Mouse (Mus musculus): ENCODE data around the gene Dnm3. TPM values are rescaled to one million over a fixed set of nuclear protein-coding genes. Genes with fewer than 3 reads are reported as not detected.
A peak's percentile ranks its signal among the peaks of the same experiment; 100 is the strongest.

Dnm3 gene
- polyA plus RNA-seq, 1 experiment, result 8.2 TPM

GRCm38 (mm10) chr1:162184003-162184748 is 293.7 kb downstream of the Dnm3 start:
- no peak overlapping the region for H3K27ac ChIP-seq (ENCODE audit: insufficient read depth, low read depth, low read length)
- 55% methylated on average over 14 of the region's 14 CpGs for WGBS

GRCm38 (mm10) chr1:162183438-162183837 is 294.4 kb downstream of the Dnm3 start:
- H3K4me3 ChIP-seq (ENCODE audit: insufficient read depth, low read depth, low read length), result no peak overlapping the region
- 79% methylated on average over 3 of the region's 3 CpGs for WGBS
- no peaks in the 10 kb centered on the region for H3K27me3 ChIP-seq (replicated peaks; ENCODE audit: control insufficient read depth, insufficient read depth, low read length)
- no peak for TF ChIP-seq POLR2A (IDR thresholded peaks at IDR 0.05; ENCODE audit: low read depth, low read length)
- TF ChIP-seq CTCF (conservative IDR thresholded peaks at IDR 0.05; ENCODE audit: insufficient read depth, insufficient read length, low read depth, low read length), result no peak
- no peak overlapping the region for H3K27ac ChIP-seq (ENCODE audit: insufficient read depth, low read depth, low read length)
- H3K36me3 ChIP-seq (ENCODE audit: control insufficient read depth, insufficient read depth, low read length), result no peaks in the 10 kb centered on the region
- peaks cover 6% of the 10 kb centered on the region for H3K4me1 ChIP-seq (ENCODE audit: control insufficient read depth, insufficient read depth, low read length)
- no peak for DNase-seq

More at GRCm38 (mm10) chr1:162184003-162184748, 293.7 kb downstream of the Dnm3 start:
- Histone ChIP-seq H3K4me3 (ENCODE audit: insufficient read depth, low read depth, low read length) (no peak overlapping the region), H3K4me1 (ENCODE audit: control insufficient read depth, insufficient read depth, low read length) (peaks cover 6% of the 10 kb centered on the region), H3K36me3 (ENCODE audit: control insufficient read depth, insufficient read depth, low read length) (no peaks in the 10 kb centered on the region), H3K27me3 (replicated peaks; ENCODE audit: control insufficient read depth, insufficient read depth, low read length) (no peaks in the 10 kb centered on the region)
- peak; percentile 57 for DNase-seq
- TF ChIP-seq POLR2A (IDR thresholded peaks at IDR 0.05; ENCODE audit: low read depth, low read length) (no peak), CTCF (conservative IDR thresholded peaks at IDR 0.05; ENCODE audit: insufficient read depth, insufficient read length, low read depth, low read length) (no peak)

- TF ChIP-seq CTCF (conservative IDR thresholded peaks at IDR 0.05; ENCODE audit: insufficient read depth, insufficient read length, low read depth, low read length) (no peak), POLR2A (IDR thresholded peaks at IDR 0.05; ENCODE audit: low read depth, low read length) (no peak)
- WGBS, result 88% methylated on average over 7 of the region's 7 CpGs
- Histone ChIP-seq H3K4me3 (ENCODE audit: insufficient read depth, low read depth, low read length) (no peak overlapping the region), H3K36me3 (ENCODE audit: control insufficient read depth, insufficient read depth, low read length) (no peaks in the 10 kb centered on the region), H3K27me3 (replicated peaks; ENCODE audit: control insufficient read depth, insufficient read depth, low read length) (no peaks in the 10 kb centered on the region), H3K27ac (ENCODE audit: insufficient read depth, low read depth, low read length) (no peak overlapping the region), H3K4me1 (ENCODE audit: control insufficient read depth, insufficient read depth, low read length) (peaks cover 6% of the 10 kb centered on the region; the same call in 1 of the 2 replicates)
- no peak for DNase-seq
These were observed 296.5 kb downstream of the Dnm3 start for GRCm38 (mm10) chr1:162181187-162181975.

DNA sequence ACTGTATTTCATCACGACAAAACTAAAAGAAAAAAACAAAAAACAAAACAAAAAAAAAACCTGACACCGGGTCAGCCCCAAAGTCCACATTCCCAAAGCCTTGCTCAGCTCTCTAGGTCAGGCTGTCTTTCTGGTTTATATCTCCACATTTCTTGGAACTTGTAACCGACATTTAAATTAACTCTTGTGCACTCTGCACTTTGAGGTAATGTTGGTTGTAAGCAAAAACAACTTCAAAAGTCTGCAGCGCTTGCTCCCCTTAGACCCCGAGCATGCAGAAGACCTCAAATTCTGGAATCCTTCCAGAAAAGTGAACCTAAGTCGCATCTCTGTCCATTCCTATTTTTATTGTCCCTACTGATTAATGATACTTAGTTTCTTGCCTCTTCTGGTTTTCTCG is 297.4 kb downstream of the Dnm3 start:
- no peak overlapping the region for H3K27ac ChIP-seq (ENCODE audit: insufficient read depth, low read depth, low read length)
- peak; percentile 85 for DNase-seq
- WGBS, result 21% methylated on average over 7 of the region's 7 CpGs
- H3K4me3 ChIP-seq (ENCODE audit: insufficient read depth, low read depth, low read length), result no peak overlapping the region
- no peaks in the 10 kb centered on the region for H3K36me3 ChIP-seq (ENCODE audit: control insufficient read depth, insufficient read depth, low read length)
- no peaks in the 10 kb centered on the region for H3K27me3 ChIP-seq (replicated peaks; ENCODE audit: control insufficient read depth, insufficient read depth, low read length)
- TF ChIP-seq CTCF (conservative IDR thresholded peaks at IDR 0.05; ENCODE audit: insufficient read depth, insufficient read length, low read depth, low read length) (no peak), POLR2A (IDR thresholded peaks at IDR 0.05; ENCODE audit: low read depth, low read length) (no peak)
- H3K4me1 ChIP-seq (ENCODE audit: control insufficient read depth, insufficient read depth, low read length), result peaks cover 2% of the 10 kb centered on the region; the same call in 1 of the 2 replicates

- H3K36me3 ChIP-seq (ENCODE audit: control insufficient read depth, insufficient read depth, low read length), result no peaks in the 10 kb centered on the region
- TF ChIP-seq POLR2A (IDR thresholded peaks at IDR 0.05; ENCODE audit: low read depth, low read length), result no peak
- no peak for TF ChIP-seq CTCF (conservative IDR thresholded peaks at IDR 0.05; ENCODE audit: insufficient read depth, insufficient read length, low read depth, low read length)
- peaks cover 2% of the 10 kb centered on the region; the same call in 1 of the 2 replicates for H3K4me1 ChIP-seq (ENCODE audit: control insufficient read depth, insufficient read depth, low read length)
- H3K27ac ChIP-seq (ENCODE audit: insufficient read depth, low read depth, low read length), result no peak overlapping the region
- H3K27me3 ChIP-seq (replicated peaks; ENCODE audit: control insufficient read depth, insufficient read depth, low read length), result no peaks in the 10 kb centered on the region
- no peak for DNase-seq
- no peak overlapping the region for H3K4me3 ChIP-seq (ENCODE audit: insufficient read depth, low read depth, low read length)
- 79% methylated on average over 4 of the region's 4 CpGs for WGBS
These were observed 298.4 kb downstream of the Dnm3 start for GRCm38 (mm10) chr1:162179401-162179800.

- Histone ChIP-seq H3K27me3 (replicated peaks; ENCODE audit: control insufficient read depth, insufficient read depth, low read length) (no peaks in the 10 kb centered on the region), H3K4me3 (ENCODE audit: insufficient read depth, low read depth, low read length) (no peak overlapping the region), H3K27ac (ENCODE audit: insufficient read depth, low read depth, low read length) (no peak overlapping the region), H3K36me3 (ENCODE audit: control insufficient read depth, insufficient read depth, low read length) (no peaks in the 10 kb centered on the region), H3K4me1 (ENCODE audit: control insufficient read depth, insufficient read depth, low read length) (no peaks in the 10 kb centered on the region)
- no peak for DNase-seq
- TF ChIP-seq CTCF (conservative IDR thresholded peaks at IDR 0.05; ENCODE audit: insufficient read depth, insufficient read length, low read depth, low read length) (no peak), POLR2A (IDR thresholded peaks at IDR 0.05; ENCODE audit: low read depth, low read length) (no peak)
- WGBS, result 61% methylated on average over 6 of the region's 6 CpGs
These were observed 305.0 kb downstream of the Dnm3 start for GRCm38 (mm10) chr1:162172806-162173205.

Data from kidney, adult 2 months (tissue).